Mouse (Mus musculus) stomach, embryonic 16.5 days (tissue): ENCODE measurements around the gene Cx3cr1. TPM values are rescaled to one million over a fixed set of nuclear protein-coding genes. Genes with fewer than 3 reads are reported as not detected.

Source experiments
- ATAC-seq: fragments of 200-750 bp; cut with Nextera tagmentation; 2 replicates; pipeline ENCODE4 v1.8.0; 2017; ENCODE audit warnings: moderate number of reproducible peaks, moderate TSS enrichment; ENCODE audit not compliant: insufficient read depth, low FRiP score
- H3K27ac ChIP-seq: fragments of 300-500 bp; sonication (generic); 2 replicates; pipeline ENCODE4 v1.5.1; 2014; ENCODE audit warnings: low read length
- H3K27me3 ChIP-seq: fragments of 300-500 bp; sonication (generic); 2 replicates; pipeline ENCODE4 v1.6.1; 2014; ENCODE audit warnings: low read length, control low read depth, mixed read lengths; ENCODE audit not compliant: control insufficient read depth, insufficient read depth
- H3K36me3 ChIP-seq: fragments of 300-500 bp; sonication (generic); 2 replicates; pipeline ENCODE4 v1.6.1; 2014; ENCODE audit warnings: low read length; ENCODE audit not compliant: control insufficient read depth, insufficient read depth
- H3K4me1 ChIP-seq: fragments of 300-500 bp; sonication (generic); 2 replicates; pipeline ENCODE4 v1.6.1; 2014; ENCODE audit warnings: low read length, control low read depth, mixed read lengths; ENCODE audit not compliant: control insufficient read depth, insufficient read depth
- H3K4me2 ChIP-seq: fragments of 300-500 bp; sonication (generic); 2 replicates; pipeline ENCODE4 v1.6.1; 2014; ENCODE audit warnings: low read depth, low read length, mixed read lengths
- H3K4me3 ChIP-seq: fragments of 300-500 bp; sonication (generic); replicated peaks from 2 replicates; pipeline ENCODE4 v1.5.1; 2014; ENCODE audit warnings: mild to moderate bottlenecking, low read length
- H3K9ac ChIP-seq: fragments of 300-500 bp; sonication (generic); 2 replicates; pipeline ENCODE4 v1.6.1; 2014; ENCODE audit warnings: low read length
- H3K9me3 ChIP-seq: fragments of 300-500 bp; sonication (generic); replicated peaks from 2 replicates; pipeline ENCODE4 v1.6.1; 2016; ENCODE audit warnings: low read length, control low read depth; ENCODE audit not compliant: control insufficient read depth
- WGBS: fragments of 180-500 bp; shearing (Covaris S2); extraction: QIAGEN DNeasy Blood & Tissue Kit; methylation state at CpG from one replicate; pipeline ENCODE4 v1.1.7; 2014; 5-methylcytosine and 5-hydroxymethylcytosine counted together
- polyA plus RNA-seq: library from polyadenylated mRNA; unstranded; fragments of >200 nt; fragmentation: Nextera tagmentation; extraction: Ambion mirVana; gene quantifications from 2 replicates; pipeline ENCODE4 v1.2.1, GENCODE M21; 2015

Gene Cx3cr1
- polyA plus RNA-seq, 1 experiment from 2014 or later, result 15.2 TPM

GRCm38 (mm10) chr9:119962987-119963667 lies 106.6 kb downstream of the Cx3cr1 start:
- no peaks in the 10 kb centered on the region for H3K9me3 ChIP-seq
- H3K4me2 ChIP-seq, result 0 out of 2 replicates have a peak overlapping the region, but pooled peaks have one; percentile 4
- H3K4me3 ChIP-seq, result no peak overlapping the region
- no peaks in the 10 kb centered on the region for H3K36me3 ChIP-seq
- WGBS, result 18% methylated on average over 21 of the region's 21 CpGs
- H3K4me1 ChIP-seq, result peaks cover 3% of the 10 kb centered on the region; the same call in 1 of the 2 replicates
- ATAC-seq, result peak; percentile 80
- H3K27me3 ChIP-seq, result no peaks in the 10 kb centered on the region
- H3K9ac ChIP-seq, result peak overlapping the region; percentile 52; the same call in 1 of the 2 replicates
- H3K27ac ChIP-seq, result no peak overlapping the region

- H3K4me2 ChIP-seq, result no peak overlapping the region
- WGBS, result 45% methylated on average over 4 of the region's 4 CpGs
- H3K9me3 ChIP-seq, result no peaks in the 10 kb centered on the region
- peaks cover 3% of the 10 kb centered on the region; the same call in 1 of the 2 replicates for H3K4me1 ChIP-seq
- H3K9ac ChIP-seq, result no peak overlapping the region
- H3K36me3 ChIP-seq, result no peaks in the 10 kb centered on the region
- no peaks in the 10 kb centered on the region for H3K27me3 ChIP-seq
- H3K27ac ChIP-seq, result no peak overlapping the region
- H3K4me3 ChIP-seq, result no peak overlapping the region
- no peak for ATAC-seq
Measured at GRCm38 (mm10) chr9:119962216-119962615, 107.5 kb downstream of the Cx3cr1 start.

- no peak for ATAC-seq
- H3K27me3 ChIP-seq, result no peaks in the 10 kb centered on the region
- H3K4me2 ChIP-seq, result no peak overlapping the region
- no peaks in the 10 kb centered on the region for H3K9me3 ChIP-seq
- H3K9ac ChIP-seq, result no peak overlapping the region
- H3K4me1 ChIP-seq, result peaks cover 3% of the 10 kb centered on the region; the same call in 1 of the 2 replicates
- H3K27ac ChIP-seq, result no peak overlapping the region
- 76% methylated on average over 9 of the region's 9 CpGs for WGBS
- no peak overlapping the region for H3K4me3 ChIP-seq
- H3K36me3 ChIP-seq, result no peaks in the 10 kb centered on the region
Measured at GRCm38 (mm10) chr9:119958835-119959234, 110.8 kb downstream of the Cx3cr1 start.

- WGBS, result 82% methylated on average over 9 of the region's 9 CpGs
- H3K9me3 ChIP-seq, result no peaks in the 10 kb centered on the region
- no peak overlapping the region for H3K9ac ChIP-seq
- H3K4me2 ChIP-seq, result no peak overlapping the region
- H3K36me3 ChIP-seq, result no peaks in the 10 kb centered on the region
- H3K27me3 ChIP-seq, result no peaks in the 10 kb centered on the region
- no peak overlapping the region for H3K27ac ChIP-seq
- ATAC-seq, result no peak
- peaks cover 10% of the 10 kb centered on the region for H3K4me1 ChIP-seq
- H3K4me3 ChIP-seq, result no peak overlapping the region
Measured at GRCm38 (mm10) chr9:119951388-119951787, 118.3 kb downstream of the Cx3cr1 start.

- Histone ChIP-seq H3K4me3 (no peak overlapping the region), H3K36me3 (no peaks in the 10 kb centered on the region), H3K27me3 (no peaks in the 10 kb centered on the region), H3K9me3 (no peaks in the 10 kb centered on the region), H3K4me2 (no peak overlapping the region), H3K9ac (no peak overlapping the region), H3K27ac (no peak overlapping the region), H3K4me1 (peaks cover 10% of the 10 kb centered on the region)
- WGBS, result 42% methylated on average over 6 of the region's 6 CpGs
- ATAC-seq, result peak; percentile 41; the same call in 1 of the 2 replicates
Measured at GRCm38 (mm10) chr9:119950434-119950833, 119.2 kb downstream of the Cx3cr1 start.

- no peaks in the 10 kb centered on the region for H3K27me3 ChIP-seq
- WGBS, result 29% methylated on average over 3 of the region's 3 CpGs
- H3K4me3 ChIP-seq, result no peak overlapping the region
- ATAC-seq, result no peak
- H3K36me3 ChIP-seq, result no peaks in the 10 kb centered on the region
- peak overlapping the region; percentile 5; the same call in 1 of the 2 replicates for H3K9ac ChIP-seq
- H3K4me2 ChIP-seq, result no peak overlapping the region
- no peak overlapping the region for H3K27ac ChIP-seq
- no peaks in the 10 kb centered on the region for H3K9me3 ChIP-seq
- peaks cover 10% of the 10 kb centered on the region for H3K4me1 ChIP-seq
Measured at GRCm38 (mm10) chr9:119948804-119949203, 120.9 kb downstream of the Cx3cr1 start.

GRCm38 (mm10) chr9:119945173-119945900 lies 124.3 kb downstream of the Cx3cr1 start:
- Histone ChIP-seq H3K9me3 (no peaks in the 10 kb centered on the region), H3K27ac (no peak overlapping the region), H3K27me3 (no peaks in the 10 kb centered on the region), H3K4me1 (peaks cover 4% of the 10 kb centered on the region), H3K36me3 (no peaks in the 10 kb centered on the region), H3K4me3 (no peak overlapping the region), H3K4me2 (no peak overlapping the region), H3K9ac (no peak overlapping the region)
- 67% methylated on average over 12 of the region's 12 CpGs for WGBS
- no peak for ATAC-seq

- Histone ChIP-seq H3K9me3 (no peaks in the 10 kb centered on the region), H3K9ac (no peak overlapping the region), H3K36me3 (no peaks in the 10 kb centered on the region), H3K4me2 (no peak overlapping the region), H3K4me1 (no peaks in the 10 kb centered on the region), H3K4me3 (no peak overlapping the region), H3K27ac (no peak overlapping the region), H3K27me3 (no peaks in the 10 kb centered on the region)
- ATAC-seq, result no peak
- 67% methylated on average over 1 of the region's 1 CpGs for WGBS
Measured at GRCm38 (mm10) chr9:119943326-119943725, 126.4 kb downstream of the Cx3cr1 start.

GRCm38 (mm10) chr9:119941861-119942260 lies 127.8 kb downstream of the Cx3cr1 start:
- H3K4me3 ChIP-seq, result no peak overlapping the region
- WGBS, result 79% methylated on average over 14 of the region's 14 CpGs
- H3K9me3 ChIP-seq, result no peaks in the 10 kb centered on the region
- ATAC-seq, result no peak
- H3K4me1 ChIP-seq, result peaks cover 4% of the 10 kb centered on the region; the same call in 1 of the 2 replicates
- H3K27ac ChIP-seq, result no peak overlapping the region
- no peak overlapping the region for H3K4me2 ChIP-seq
- no peak overlapping the region for H3K9ac ChIP-seq
- H3K27me3 ChIP-seq, result no peaks in the 10 kb centered on the region
- no peaks in the 10 kb centered on the region for H3K36me3 ChIP-seq
